8 mouse cellular contexts compared by ENCODE assay signal in genomic region chr11:80384461-80384860, GRCm38 (mm10). TPM values are rescaled to one million over a fixed set of nuclear protein-coding genes. Genes with fewer than 3 reads are reported as not detected.
A peak's percentile ranks its signal among the peaks of the same experiment; 100 is the strongest.
DNase-seq lines count a peak whose midpoint lies in the region; ATAC-seq and TF ChIP-seq lines count a peak whose summit lies in the region.

No protein-coding gene starts in this region.

- peaks cover 11% of the 10 kb centered on the region; the same call in 1 of the 2 replicates for H3K4me1 ChIP-seq in lung, embryonic 14.5 days (ENCODE audit: insufficient read depth)
- H3K4me1 ChIP-seq in embryonic facial prominence, embryonic 14.5 days (ENCODE audit: control insufficient read depth, insufficient read depth, low read length), result peaks cover 26% of the 10 kb centered on the region
- 0 out of 2 replicates have a peak, but pooled peaks cover 3% of the 10 kb centered on the region for H3K4me1 ChIP-seq in intestine, postnatal 0 days (replicated peaks; ENCODE audit: control insufficient read depth, insufficient read depth, low read length)
- peaks cover 23% of the 10 kb centered on the region for H3K4me1 ChIP-seq in neural tube, embryonic 14.5 days (ENCODE audit: control insufficient read depth, insufficient read depth, low read length)

- H3K4me2 ChIP-seq in lung, embryonic 14.5 days, result peak overlapping the region; percentile 94
- peak overlapping the region; percentile 96 for H3K4me2 ChIP-seq in embryonic facial prominence, embryonic 14.5 days (ENCODE audit: low read depth, low read length)
- H3K4me2 ChIP-seq in intestine, postnatal 0 days (replicated peaks; ENCODE audit: low read depth), result peak overlapping the region; percentile 72
- H3K4me2 ChIP-seq in neural tube, embryonic 14.5 days (ENCODE audit: low read depth, low read length), result peak overlapping the region; percentile 98

- DNase-seq in lung, embryonic 14.5 days, result no peak
- no peak for DNase-seq in lung, postnatal 4 days
- no peak for DNase-seq in embryonic facial prominence, embryonic 14.5 days (ENCODE audit: low spot score)
- DNase-seq in left cerebral cortex, postnatal 14 days (ENCODE audit: low spot score in 2 of 2), result no peak
- DNase-seq in spleen, postnatal 10 days (ENCODE audit: low spot score in 2 of 2), result no peak
- DNase-seq in left cerebral cortex, adult 9 months (ENCODE audit: low spot score in 2 of 2), result no peak

- no peak for TF ChIP-seq CTCF in lung, embryonic 14.5 days (IDR thresholded peaks at IDR 0.05; ENCODE audit: low read depth)
- no peak for TF ChIP-seq CTCF in intestine, postnatal 0 days (IDR thresholded peaks at IDR 0.05; ENCODE audit: low read depth)

- H3K27me3 ChIP-seq in lung, embryonic 14.5 days (ENCODE audit: insufficient read depth, low read length), result no peaks in the 10 kb centered on the region
- H3K27me3 ChIP-seq in embryonic facial prominence, embryonic 14.5 days (replicated peaks; ENCODE audit: control insufficient read depth, insufficient read depth, low read length), result no peaks in the 10 kb centered on the region
- no peaks in the 10 kb centered on the region for H3K27me3 ChIP-seq in intestine, postnatal 0 days (replicated peaks; ENCODE audit: control insufficient read depth, insufficient read depth, low read length)
- no peaks in the 10 kb centered on the region for H3K27me3 ChIP-seq in neural tube, embryonic 14.5 days (ENCODE audit: control insufficient read depth, insufficient read depth, low read length)

- peaks cover 45% of the 10 kb centered on the region for H3K36me3 ChIP-seq in lung, embryonic 14.5 days (ENCODE audit: insufficient read depth)
- peaks cover 49% of the 10 kb centered on the region for H3K36me3 ChIP-seq in embryonic facial prominence, embryonic 14.5 days (ENCODE audit: control insufficient read depth, insufficient read depth, low read length)
- H3K36me3 ChIP-seq in intestine, postnatal 0 days (ENCODE audit: control insufficient read depth, insufficient read depth), result peaks cover 24% of the 10 kb centered on the region
- peaks cover 16% of the 10 kb centered on the region for H3K36me3 ChIP-seq in neural tube, embryonic 14.5 days (ENCODE audit: control insufficient read depth, insufficient read depth, low read length)

- H3K4me3 ChIP-seq in lung, embryonic 14.5 days (ENCODE audit: low read depth, low read length), result peak overlapping the region; percentile 95
- H3K4me3 ChIP-seq in embryonic facial prominence, embryonic 14.5 days (ENCODE audit: low read depth, low read length), result peak overlapping the region; percentile 98
- peak overlapping the region; percentile 96 for H3K4me3 ChIP-seq in intestine, postnatal 0 days (ENCODE audit: low read depth, low read length)
- H3K4me3 ChIP-seq in neural tube, embryonic 14.5 days (ENCODE audit: low read depth, low read length), result peak overlapping the region; percentile 86

- intact Hi-C loops in left cerebral cortex, postnatal 14 days (cut with DNase I), result no loop called here

- no peaks in the 10 kb centered on the region for H3K9me3 ChIP-seq in lung, embryonic 14.5 days (ENCODE audit: low read depth, low read length)
- H3K9me3 ChIP-seq in embryonic facial prominence, embryonic 14.5 days (ENCODE audit: control insufficient read depth, low read length), result no peaks in the 10 kb centered on the region
- H3K9me3 ChIP-seq in intestine, postnatal 0 days (ENCODE audit: control insufficient read depth), result no peaks in the 10 kb centered on the region
- no peaks in the 10 kb centered on the region for H3K9me3 ChIP-seq in neural tube, embryonic 14.5 days (ENCODE audit: control insufficient read depth, low read length)

- H3K27ac ChIP-seq in lung, embryonic 14.5 days (ENCODE audit: low read depth), result no peak overlapping the region
- no peak overlapping the region for H3K27ac ChIP-seq in embryonic facial prominence, embryonic 14.5 days (replicated peaks; ENCODE audit: low read depth, low read length)
- H3K27ac ChIP-seq in intestine, postnatal 0 days (ENCODE audit: low read depth, low read length), result no peak overlapping the region
- H3K27ac ChIP-seq in neural tube, embryonic 14.5 days (ENCODE audit: low read depth, low read length), result no peak overlapping the region

- peak overlapping the region; percentile 100 for H3K9ac ChIP-seq in lung, embryonic 14.5 days
- H3K9ac ChIP-seq in embryonic facial prominence, embryonic 14.5 days (ENCODE audit: low read depth, low read length), result peak overlapping the region; percentile 99
- H3K9ac ChIP-seq in intestine, postnatal 0 days (ENCODE audit: low read depth, low read length), result peak overlapping the region; percentile 13; the same call in 1 of the 2 replicates
- H3K9ac ChIP-seq in neural tube, embryonic 14.5 days (replicated peaks; ENCODE audit: low read depth, low read length), result peak overlapping the region; percentile 52

- no peak for ATAC-seq in lung, embryonic 14.5 days (ENCODE audit: insufficient read depth)
- no peak for ATAC-seq in embryonic facial prominence, embryonic 14.5 days (ENCODE audit: low read depth)
- no peak for ATAC-seq in intestine, postnatal 0 days
- no peak for ATAC-seq in neural tube, embryonic 14.5 days (ENCODE audit: low read depth)

RNA-seq across cellular contexts. Expression of gene Zfp207, which starts 1.4 kb away (rescaled TPM):
- 274 TPM in 2 replicates for polyA plus RNA-seq in lung, embryonic 14.5 days (2014; fragmentation: Nextera tagmentation; extraction: Ambion mirVana)
- 214 and 225 TPM in 2 replicates for polyA plus RNA-seq in embryonic facial prominence, embryonic 14.5 days (2014; fragmentation: Nextera tagmentation; extraction: Ambion mirVana)
- polyA plus RNA-seq in intestine, postnatal 0 days (2015; fragmentation: Nextera tagmentation; extraction: Ambion mirVana), result 109 and 113 TPM in 2 replicates
- 211 and 212 TPM in 2 replicates for polyA plus RNA-seq in neural tube, embryonic 14.5 days (2014; fragmentation: Nextera tagmentation; extraction: Ambion mirVana)
- total RNA-seq in left cerebral cortex, postnatal 14 days (2021), result 100 to 1,000 TPM; 140 to 143 TPM

RNA-seq across cellular contexts. Expression of gene 5730455P16Rik, which starts 6.6 kb away (rescaled TPM):
- 20.1 and 21.8 TPM in 2 replicates for polyA plus RNA-seq in lung, embryonic 14.5 days (2014; fragmentation: Nextera tagmentation; extraction: Ambion mirVana)
- polyA plus RNA-seq in embryonic facial prominence, embryonic 14.5 days (2014; fragmentation: Nextera tagmentation; extraction: Ambion mirVana), result 20.8 and 26.7 TPM in 2 replicates
- polyA plus RNA-seq in intestine, postnatal 0 days (2015; fragmentation: Nextera tagmentation; extraction: Ambion mirVana), result 8.7 and 9.1 TPM in 2 replicates
- 37.2 and 46.4 TPM in 2 replicates for polyA plus RNA-seq in neural tube, embryonic 14.5 days (2014; fragmentation: Nextera tagmentation; extraction: Ambion mirVana)
- total RNA-seq in left cerebral cortex, postnatal 14 days (2021), result 10 to 100 TPM; 48.4 to 50.3 TPM

RNA-seq across cellular contexts. Expression of gene Psmd11, which starts 44.0 kb away (rescaled TPM):
- 296 and 301 TPM in 2 replicates for polyA plus RNA-seq in lung, embryonic 14.5 days (2014; fragmentation: Nextera tagmentation; extraction: Ambion mirVana)
- 264 and 294 TPM in 2 replicates for polyA plus RNA-seq in embryonic facial prominence, embryonic 14.5 days (2014; fragmentation: Nextera tagmentation; extraction: Ambion mirVana)
- polyA plus RNA-seq in intestine, postnatal 0 days (2015; fragmentation: Nextera tagmentation; extraction: Ambion mirVana), result 156 and 171 TPM in 2 replicates
- 255 and 303 TPM in 2 replicates for polyA plus RNA-seq in neural tube, embryonic 14.5 days (2014; fragmentation: Nextera tagmentation; extraction: Ambion mirVana)
- 100 to 1,000 TPM in 1 of 2 experiments, 10 to 100 TPM in 1; 99.3 to 100 TPM for total RNA-seq in left cerebral cortex, postnatal 14 days (2021)

Comparison
In these comparisons a context has a peak if more than half of its experiments do, and no peak if none do; other contexts are left out.
1. H3K9ac ChIP-seq: peak in every context shown above with its lines; median percentile 100 in lung, embryonic 14.5 days; 99 in embryonic facial prominence, embryonic 14.5 days; 52 in neural tube, embryonic 14.5 days; 13 in intestine, postnatal 0 days.